Mouse (Mus musculus) midbrain, embryonic 12.5 days (tissue): ENCODE results near the gene Htr6. TPM values are rescaled to one million over a fixed set of nuclear protein-coding genes. Genes with fewer than 3 reads are reported as not detected.

Experiments used
- ATAC-seq: fragments of 200-750 bp; cut with Nextera tagmentation; 2 replicates; pipeline ENCODE4 v1.8.0; 2017; ENCODE audit warnings: low read depth, moderate TSS enrichment, moderate library complexity; ENCODE audit not compliant: low FRiP score
- H3K27ac ChIP-seq: fragments of 300-500 bp; sonication (generic); replicated peaks from 2 replicates; pipeline ENCODE4 v1.5.1; 2016; ENCODE audit warnings: mild to moderate bottlenecking
- H3K27me3 ChIP-seq: fragments of 300-500 bp; sonication (generic); 2 replicates; pipeline ENCODE4 v1.6.1; 2016; ENCODE audit warnings: mild to moderate bottlenecking
- H3K36me3 ChIP-seq: fragments of 300-500 bp; sonication (generic); 2 replicates; pipeline ENCODE4 v1.6.1; 2016
- H3K4me1 ChIP-seq: fragments of 300-500 bp; sonication (generic); 2 replicates; pipeline ENCODE4 v1.6.1; 2016
- H3K4me2 ChIP-seq: fragments of 300-500 bp; sonication (generic); replicated peaks from 2 replicates; pipeline ENCODE4 v1.6.1; 2016; ENCODE audit warnings: mild to moderate bottlenecking, moderate library complexity
- H3K4me3 ChIP-seq: fragments of 300-500 bp; sonication (generic); 2 replicates; pipeline ENCODE4 v1.5.1; 2016; ENCODE audit warnings: mild to moderate bottlenecking
- H3K9ac ChIP-seq: fragments of 300-500 bp; sonication (generic); replicated peaks from 2 replicates; pipeline ENCODE4 v1.6.1; 2016; ENCODE audit warnings: mild to moderate bottlenecking, moderate library complexity
- H3K9me3 ChIP-seq: fragments of 300-500 bp; sonication (generic); 2 replicates; pipeline ENCODE4 v1.6.1; 2016; ENCODE audit warnings: mild to moderate bottlenecking
- WGBS: fragments of 180-500 bp; shearing (Covaris S2); methylation state at CpG from one replicate; pipeline ENCODE4 v1.1.7; 2016; 5-methylcytosine and 5-hydroxymethylcytosine counted together
- polyA plus RNA-seq: library from polyadenylated mRNA; unstranded; fragments of >200 nt; fragmentation: Nextera tagmentation; extraction: Ambion mirVana; gene quantifications from 2 replicates; pipeline ENCODE4 v1.2.1, GENCODE M21; 2016

Gene Htr6
- polyA plus RNA-seq, 1 experiment from 2014 or later, result not detected

GRCm38 (mm10) chr4:139058029-139058428 is 17.3 kb downstream of the Htr6 start:
- no peak overlapping the region for H3K4me2 ChIP-seq
- H3K36me3 ChIP-seq, result no peaks in the 10 kb centered on the region
- peaks cover 17% of the 10 kb centered on the region; the same call in 1 of the 2 replicates for H3K4me1 ChIP-seq
- no peak for ATAC-seq
- H3K4me3 ChIP-seq, result no peak overlapping the region
- no peaks in the 10 kb centered on the region for H3K9me3 ChIP-seq
- H3K9ac ChIP-seq, result no peak overlapping the region
- 95% methylated on average over 5 of the region's 5 CpGs for WGBS
- 0 out of 2 replicates have a peak, but pooled peaks cover 5% of the 10 kb centered on the region for H3K27me3 ChIP-seq
- no peak overlapping the region for H3K27ac ChIP-seq

GRCm38 (mm10) chr4:139057291-139057690 is 18.1 kb downstream of the Htr6 start:
- Histone ChIP-seq H3K4me1 (peaks cover 17% of the 10 kb centered on the region; the same call in 1 of the 2 replicates), H3K36me3 (no peaks in the 10 kb centered on the region), H3K4me3 (no peak overlapping the region), H3K9me3 (no peaks in the 10 kb centered on the region), H3K4me2 (no peak overlapping the region), H3K27me3 (0 out of 2 replicates have a peak, but pooled peaks cover 6% of the 10 kb centered on the region), H3K27ac (no peak overlapping the region), H3K9ac (no peak overlapping the region)
- WGBS, result 85% methylated on average over 5 of the region's 5 CpGs
- no peak for ATAC-seq

DNA sequence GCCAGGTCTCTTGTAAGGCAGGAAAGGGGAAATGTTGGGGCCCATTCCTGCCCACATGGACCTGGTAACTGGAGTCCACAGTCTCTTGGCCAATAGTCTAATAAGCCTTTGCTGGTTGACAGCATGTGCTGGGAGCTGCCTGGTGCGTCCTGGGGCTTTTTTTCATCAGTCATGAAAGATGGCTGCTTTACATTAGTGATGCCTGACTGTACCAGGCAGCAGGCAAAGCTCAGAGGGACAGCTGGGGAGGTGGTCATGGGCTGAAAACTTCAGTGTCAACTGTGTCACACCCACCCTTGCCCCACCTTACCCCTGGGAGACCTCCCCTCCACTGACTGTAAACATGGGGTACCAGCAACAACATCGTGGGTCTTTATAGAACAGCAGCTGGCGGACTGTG is 19.6 kb downstream of the Htr6 start:
- 74% methylated on average over 3 of the region's 3 CpGs for WGBS
- no peak for ATAC-seq
- H3K4me3 ChIP-seq, result no peak overlapping the region
- 0 out of 2 replicates have a peak, but pooled peaks cover 6% of the 10 kb centered on the region for H3K27me3 ChIP-seq
- peaks cover 21% of the 10 kb centered on the region; the same call in 1 of the 2 replicates for H3K4me1 ChIP-seq
- no peaks in the 10 kb centered on the region for H3K9me3 ChIP-seq
- H3K9ac ChIP-seq, result no peak overlapping the region
- H3K27ac ChIP-seq, result no peak overlapping the region
- no peak overlapping the region for H3K4me2 ChIP-seq
- no peaks in the 10 kb centered on the region for H3K36me3 ChIP-seq

GRCm38 (mm10) chr4:139055336-139055735 is 20.0 kb downstream of the Htr6 start:
- Histone ChIP-seq H3K9ac (no peak overlapping the region), H3K27me3 (0 out of 2 replicates have a peak, but pooled peaks cover 6% of the 10 kb centered on the region), H3K36me3 (no peaks in the 10 kb centered on the region), H3K27ac (no peak overlapping the region), H3K4me2 (no peak overlapping the region), H3K9me3 (no peaks in the 10 kb centered on the region), H3K4me1 (peaks cover 21% of the 10 kb centered on the region; the same call in 1 of the 2 replicates), H3K4me3 (no peak overlapping the region)
- no peak for ATAC-seq
- 89% methylated on average over 4 of the region's 4 CpGs for WGBS

- H3K36me3 ChIP-seq, result no peaks in the 10 kb centered on the region
- ATAC-seq, result 0 out of 2 replicates have a peak, but pooled peaks have one; percentile 12
- 50% methylated on average over 9 of the region's 9 CpGs for whole genome bisulfite sequencing
- H3K9ac ChIP-seq, result no peak overlapping the region
- H3K27me3 ChIP-seq, result 0 out of 2 replicates have a peak, but pooled peaks cover 6% of the 10 kb centered on the region
- H3K4me1 ChIP-seq, result peaks cover 21% of the 10 kb centered on the region; the same call in 1 of the 2 replicates
- no peak overlapping the region for H3K4me2 ChIP-seq
- H3K4me3 ChIP-seq, result no peak overlapping the region
- no peak overlapping the region for H3K27ac ChIP-seq
- H3K9me3 ChIP-seq, result no peaks in the 10 kb centered on the region
These were observed 21.0 kb downstream of the Htr6 start for GRCm38 (mm10) chr4:139054300-139054923.

DNA sequence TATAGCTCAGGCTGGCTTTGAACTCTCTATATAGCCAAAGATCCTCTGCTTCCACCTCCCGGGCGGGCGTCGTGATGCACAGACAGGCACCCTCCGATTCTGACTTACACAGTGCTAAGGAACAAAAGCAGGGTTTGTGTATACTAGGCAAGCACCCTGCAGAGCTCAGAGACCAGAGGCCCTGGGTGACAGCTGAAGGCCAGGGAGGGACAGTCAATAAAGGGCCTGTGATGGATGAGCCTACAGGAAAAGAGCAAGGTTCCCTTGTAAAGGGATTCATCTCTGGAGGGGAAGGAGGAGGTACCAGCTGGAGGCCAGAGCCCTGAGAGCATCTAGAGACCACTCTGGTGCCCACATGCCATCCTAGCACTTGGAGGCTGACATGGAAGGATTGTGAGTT is 22.0 kb downstream of the Htr6 start:
- H3K4me1 ChIP-seq, result peaks cover 21% of the 10 kb centered on the region; the same call in 1 of the 2 replicates
- H3K4me3 ChIP-seq, result no peak overlapping the region
- H3K9me3 ChIP-seq, result no peaks in the 10 kb centered on the region
- no peak overlapping the region for H3K27ac ChIP-seq
- no peak overlapping the region for H3K9ac ChIP-seq
- H3K27me3 ChIP-seq, result 0 out of 2 replicates have a peak, but pooled peaks cover 6% of the 10 kb centered on the region
- no peak overlapping the region for H3K4me2 ChIP-seq
- no peaks in the 10 kb centered on the region for H3K36me3 ChIP-seq
- ATAC-seq, result no peak
- 60% methylated on average over 5 of the region's 5 CpGs for WGBS

DNA sequence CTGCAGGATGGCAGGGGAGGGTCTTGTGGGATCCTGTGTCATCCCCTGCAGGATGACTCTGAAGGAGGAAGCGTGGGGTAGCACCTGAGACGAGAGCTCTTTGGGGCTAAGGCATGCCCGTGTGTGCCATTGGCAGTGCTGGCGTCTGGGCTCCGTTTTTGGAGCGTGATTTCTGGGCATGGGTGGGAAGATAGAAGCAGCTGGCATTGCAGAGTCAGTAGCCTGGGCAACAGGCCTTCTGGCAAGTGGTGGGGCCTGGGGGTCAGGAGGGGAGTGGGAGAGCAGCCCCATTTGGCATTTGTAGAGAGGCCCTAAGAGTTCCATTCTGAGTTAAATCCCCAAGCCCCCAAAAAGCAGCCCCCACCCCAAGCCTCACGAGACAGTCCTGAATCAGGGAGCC is 22.6 kb downstream of the Htr6 start:
- H3K9me3 ChIP-seq, result no peaks in the 10 kb centered on the region
- WGBS, result 86% methylated on average over 7 of the region's 7 CpGs
- H3K9ac ChIP-seq, result no peak overlapping the region
- no peak overlapping the region for H3K4me3 ChIP-seq
- H3K36me3 ChIP-seq, result no peaks in the 10 kb centered on the region
- H3K4me1 ChIP-seq, result peaks cover 21% of the 10 kb centered on the region; the same call in 1 of the 2 replicates
- no peak for ATAC-seq
- H3K4me2 ChIP-seq, result no peak overlapping the region
- H3K27me3 ChIP-seq, result 0 out of 2 replicates have a peak, but pooled peaks cover 6% of the 10 kb centered on the region
- H3K27ac ChIP-seq, result no peak overlapping the region

DNA sequence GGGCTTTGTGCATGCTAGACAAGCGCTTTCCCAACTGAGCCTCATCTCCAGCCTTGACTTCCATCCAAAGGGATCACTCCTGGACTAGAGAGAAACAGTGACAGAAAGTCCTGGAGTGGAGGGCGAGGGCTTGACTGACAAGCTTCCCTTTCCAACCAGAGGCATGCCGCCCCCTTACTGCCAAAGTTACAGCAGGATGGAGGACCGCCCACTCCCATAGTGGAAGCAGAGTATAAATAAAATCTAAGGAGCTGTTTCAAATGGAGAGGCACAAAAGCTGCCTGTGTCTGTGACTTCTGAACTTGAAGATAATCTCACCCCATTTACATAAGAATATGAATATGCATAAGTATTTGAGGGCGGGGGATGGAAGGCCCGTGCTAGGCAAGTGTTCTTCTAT is 26.9 kb downstream of the Htr6 start:
- WGBS, result 73% methylated on average over 6 of the region's 6 CpGs
- H3K27me3 ChIP-seq, result 0 out of 2 replicates have a peak, but pooled peaks cover 6% of the 10 kb centered on the region

GRCm38 (mm10) chr4:139046354-139046753 is 29.0 kb downstream of the Htr6 start:
- WGBS, result 87% methylated on average over 5 of the region's 5 CpGs
- Histone ChIP-seq H3K9me3 (0 out of 2 replicates have a peak, but pooled peaks cover 4% of the 10 kb centered on the region), H3K9ac (no peak overlapping the region), H3K36me3 (no peaks in the 10 kb centered on the region), H3K4me3 (no peak overlapping the region), H3K4me1 (peaks cover 1% of the 10 kb centered on the region; the same call in 1 of the 2 replicates), H3K27ac (no peak overlapping the region), H3K4me2 (no peak overlapping the region), H3K27me3 (no peaks in the 10 kb centered on the region)
- no peak for ATAC-seq

More for the DNA sequence above, 26.9 kb downstream of the Htr6 start:
- H3K4me1 ChIP-seq, result 0 out of 2 replicates have a peak, but pooled peaks cover 3% of the 10 kb centered on the region
- H3K9ac ChIP-seq, result no peak overlapping the region
- H3K9me3 ChIP-seq, result 0 out of 2 replicates have a peak, but pooled peaks cover 4% of the 10 kb centered on the region
- H3K36me3 ChIP-seq, result no peaks in the 10 kb centered on the region
- H3K4me3 ChIP-seq, result no peak overlapping the region
- H3K27ac ChIP-seq, result no peak overlapping the region
- H3K4me2 ChIP-seq, result no peak overlapping the region
- ATAC-seq, result no peak

GRCm38 (mm10) chr4:139044566-139044965 is 30.8 kb downstream of the Htr6 start:
- Histone ChIP-seq H3K27ac (no peak overlapping the region), H3K36me3 (no peaks in the 10 kb centered on the region), H3K27me3 (no peaks in the 10 kb centered on the region), H3K9ac (no peak overlapping the region), H3K4me2 (no peak overlapping the region), H3K9me3 (0 out of 2 replicates have a peak, but pooled peaks cover 4% of the 10 kb centered on the region), H3K4me1 (peaks cover 19% of the 10 kb centered on the region), H3K4me3 (no peak overlapping the region)
- WGBS, result 93% methylated on average over 5 of the region's 5 CpGs
- no peak for ATAC-seq

GRCm38 (mm10) chr4:139043600-139043999 is 31.8 kb downstream of the Htr6 start:
- WGBS, result 89% methylated on average over 2 of the region's 2 CpGs
- Histone ChIP-seq H3K27me3 (no peaks in the 10 kb centered on the region), H3K9me3 (0 out of 2 replicates have a peak, but pooled peaks cover 4% of the 10 kb centered on the region), H3K4me3 (no peak overlapping the region), H3K27ac (no peak overlapping the region), H3K4me2 (no peak overlapping the region), H3K4me1 (peaks cover 29% of the 10 kb centered on the region), H3K9ac (no peak overlapping the region), H3K36me3 (no peaks in the 10 kb centered on the region)
- no peak for ATAC-seq

DNA sequence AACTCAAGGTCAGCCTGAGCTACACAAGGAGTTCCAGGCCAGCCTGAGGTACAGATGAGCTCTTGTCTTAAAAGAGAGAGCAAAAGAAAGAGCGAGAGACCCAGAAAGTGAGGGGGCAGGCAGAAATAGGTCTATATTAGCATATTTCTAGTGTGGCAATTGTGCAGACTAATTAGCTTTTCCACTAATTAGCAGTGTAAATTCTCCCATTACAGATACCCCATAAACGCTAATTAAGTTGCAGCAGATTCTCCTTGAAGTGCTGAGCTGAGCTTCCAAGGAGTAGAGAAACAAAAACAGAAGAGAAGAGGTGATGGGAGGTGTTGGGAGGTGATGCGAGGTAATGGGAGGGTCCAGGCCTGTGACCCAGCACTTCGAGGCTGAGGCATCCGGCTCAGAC is 32.8 kb downstream of the Htr6 start:
- Histone ChIP-seq H3K9ac (no peak overlapping the region), H3K4me3 (no peak overlapping the region), H3K27me3 (no peaks in the 10 kb centered on the region), H3K4me1 (peaks cover 39% of the 10 kb centered on the region), H3K9me3 (0 out of 2 replicates have a peak, but pooled peaks cover 4% of the 10 kb centered on the region), H3K4me2 (no peak overlapping the region), H3K36me3 (no peaks in the 10 kb centered on the region), H3K27ac (no peak overlapping the region)
- 84% methylated on average over 5 of the region's 5 CpGs for WGBS
- ATAC-seq, result no peak
